Mouse (Mus musculus) retina, adult 2 months (tissue): ENCODE data around the gene Rgs17.

Experiments
- DNase-seq: peaks from one replicate; pipeline ENCODE4 v3.0.0-alpha.2; 2012; ENCODE audit warnings: low read depth, low spot score

Gene Rgs17

DNA sequence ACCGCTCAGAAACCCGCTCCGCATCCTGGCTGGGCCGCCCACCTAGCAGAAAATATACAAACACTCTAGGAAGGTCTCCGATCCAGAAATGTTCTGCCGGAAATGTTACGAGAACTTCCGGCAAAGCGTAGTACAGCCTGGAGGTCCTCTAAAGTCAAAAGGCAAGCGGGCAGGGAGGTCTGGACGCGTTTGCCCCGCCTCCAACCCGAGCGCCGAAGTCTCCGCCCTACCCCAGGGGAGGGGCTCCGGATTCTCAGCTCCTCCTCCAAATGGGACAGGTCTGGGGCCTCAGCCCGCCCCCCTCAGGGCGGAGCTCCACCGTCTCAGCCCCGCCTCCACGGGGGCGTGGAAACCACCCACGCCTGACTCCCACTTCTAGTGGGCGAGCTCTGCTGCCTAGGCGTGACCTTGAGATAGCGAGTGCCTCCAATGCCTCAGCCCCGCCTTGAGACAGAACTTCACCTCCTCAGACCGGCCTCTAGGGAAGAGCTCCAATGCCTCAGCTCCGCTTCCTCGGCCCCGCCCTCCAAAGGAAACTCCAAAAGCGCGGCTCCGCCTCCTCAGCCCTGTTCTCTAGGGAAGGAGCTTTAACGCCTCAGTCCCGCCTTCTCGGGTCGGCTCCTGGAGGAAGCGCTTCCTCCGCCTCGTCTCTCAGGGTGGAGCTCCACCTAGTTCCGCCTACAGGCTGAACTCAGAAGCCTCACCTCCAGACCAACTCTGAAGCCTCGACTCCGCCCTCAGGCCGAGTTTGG is 98.3 kb downstream of the Rgs17 start, which contains the start of gene Mtrf1l:
Gene Mtrf1l (minus strand): TSS at position 171 of the 752 bp plus-strand sequence.
- peak; percentile 92 for DNase-seq

- no peak for DNase-seq
Observed at GRCm38 (mm10) chr10:5823291-5823739, 98.9 kb downstream of the Rgs17 start.

- DNase-seq, result no peak
Observed at GRCm38 (mm10) chr10:5818772-5819171, 103.4 kb downstream of the Rgs17 start.

DNA sequence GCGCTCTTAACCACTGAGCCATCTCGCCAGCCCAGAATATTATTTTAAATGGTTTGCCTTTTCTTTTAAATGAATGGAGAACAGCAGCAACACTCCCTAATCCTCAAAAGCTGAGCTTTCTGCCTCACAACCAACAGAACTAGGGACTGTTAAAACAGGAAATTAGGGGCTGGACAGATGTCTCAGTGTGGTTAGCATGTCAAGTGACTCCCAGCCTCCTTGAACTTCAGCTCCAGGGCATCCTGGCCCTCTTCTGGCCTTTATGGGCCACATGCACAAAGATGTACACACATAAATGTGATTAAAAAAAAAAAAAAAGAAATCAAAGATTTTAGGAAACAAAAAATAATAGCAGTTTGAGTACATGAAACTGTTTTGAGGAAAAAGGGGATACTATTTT is 106.2 kb downstream of the Rgs17 start:
- DNase-seq, result no peak

GRCm38 (mm10) chr10:5813724-5814123 is 108.5 kb downstream of the Rgs17 start:
- DNase-seq, result no peak

- DNase-seq, result no peak
Observed at GRCm38 (mm10) chr10:5807683-5808082, 114.5 kb downstream of the Rgs17 start.

- DNase-seq, result no peak
Observed at GRCm38 (mm10) chr10:5806996-5807395, 115.2 kb downstream of the Rgs17 start.

- no peak for DNase-seq
Observed at GRCm38 (mm10) chr10:5806416-5806815, 115.8 kb downstream of the Rgs17 start.

- DNase-seq, result peak; percentile 92
Observed at GRCm38 (mm10) chr10:5805731-5806307, 116.4 kb downstream of the Rgs17 start.

GRCm38 (mm10) chr10:5805243-5805730 is 116.9 kb downstream of the Rgs17 start, which contains the start of gene Fbxo5:
Gene Fbxo5 (minus strand): TSS chr10:5805600.
- peak; percentile 95 for DNase-seq

GRCm38 (mm10) chr10:5804691-5805156 is 117.5 kb downstream of the Rgs17 start:
- DNase-seq, result no peak

DNA sequence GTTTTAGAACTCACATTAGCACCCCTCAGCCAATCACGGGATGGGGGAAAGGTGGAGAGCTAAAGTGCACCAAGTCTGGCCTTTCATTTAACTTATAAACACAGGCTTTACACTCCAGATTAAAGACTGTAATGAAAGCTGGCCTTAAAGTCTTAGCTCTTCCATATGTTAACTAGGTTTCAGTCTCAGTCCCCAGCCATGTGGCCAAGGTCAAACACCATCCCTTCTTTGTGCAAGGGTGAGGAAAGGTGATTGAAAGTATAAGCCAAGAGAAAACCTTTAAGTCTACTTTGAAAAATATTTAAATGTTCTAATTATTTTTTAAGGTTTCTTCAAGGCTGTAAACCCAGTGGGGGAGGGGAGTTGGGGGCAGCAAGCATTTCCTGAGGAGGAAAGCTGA is 118.5 kb downstream of the Rgs17 start:
- DNase-seq, result no peak

- no peak for DNase-seq
Observed at GRCm38 (mm10) chr10:5802866-5803265, 119.3 kb downstream of the Rgs17 start.

DNA sequence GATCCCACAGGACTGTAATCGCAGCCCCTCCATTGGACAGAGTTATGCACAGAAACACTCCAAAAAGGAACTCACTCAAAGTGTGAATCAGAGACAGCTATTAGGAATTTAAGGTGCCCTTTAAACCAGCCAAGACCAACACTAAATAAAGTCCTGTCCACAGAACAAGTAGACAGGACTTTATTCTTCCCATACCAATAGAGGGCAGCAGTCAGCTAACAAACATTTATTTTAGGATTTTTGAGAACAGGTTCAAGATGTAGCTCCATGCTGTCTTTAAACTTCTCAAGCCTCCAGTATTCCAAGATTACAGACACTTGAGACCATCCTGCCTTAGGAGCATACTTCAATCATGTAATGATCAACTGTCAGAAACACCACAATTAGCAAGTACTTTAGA is 121.7 kb downstream of the Rgs17 start:
- no peak for DNase-seq

DNA sequence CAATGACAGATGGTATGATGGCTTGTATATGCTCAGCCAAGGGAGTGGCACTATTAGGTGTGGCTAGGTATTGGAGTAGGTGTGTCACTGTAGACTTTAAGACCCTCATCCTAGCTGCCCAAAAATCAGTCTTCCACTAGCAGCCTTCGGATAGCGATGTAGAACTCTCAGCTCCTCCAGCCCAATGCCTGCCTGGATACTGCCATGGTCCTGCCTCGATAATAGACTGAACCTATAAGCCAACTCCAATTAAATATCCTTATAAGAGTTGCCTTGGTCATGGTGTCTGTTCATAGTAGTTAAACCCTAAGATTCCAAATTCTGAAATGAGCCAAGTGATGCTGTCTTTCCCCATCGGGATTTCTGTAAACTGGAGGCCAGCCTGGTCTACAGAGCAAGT is 124.1 kb downstream of the Rgs17 start:
- no peak for DNase-seq

- DNase-seq, result no peak
Observed at GRCm38 (mm10) chr10:5790657-5791056, 131.5 kb downstream of the Rgs17 start.

GRCm38 (mm10) chr10:5786923-5787322 is 135.3 kb downstream of the Rgs17 start:
- DNase-seq, result no peak
